In the genomic region with DNA sequence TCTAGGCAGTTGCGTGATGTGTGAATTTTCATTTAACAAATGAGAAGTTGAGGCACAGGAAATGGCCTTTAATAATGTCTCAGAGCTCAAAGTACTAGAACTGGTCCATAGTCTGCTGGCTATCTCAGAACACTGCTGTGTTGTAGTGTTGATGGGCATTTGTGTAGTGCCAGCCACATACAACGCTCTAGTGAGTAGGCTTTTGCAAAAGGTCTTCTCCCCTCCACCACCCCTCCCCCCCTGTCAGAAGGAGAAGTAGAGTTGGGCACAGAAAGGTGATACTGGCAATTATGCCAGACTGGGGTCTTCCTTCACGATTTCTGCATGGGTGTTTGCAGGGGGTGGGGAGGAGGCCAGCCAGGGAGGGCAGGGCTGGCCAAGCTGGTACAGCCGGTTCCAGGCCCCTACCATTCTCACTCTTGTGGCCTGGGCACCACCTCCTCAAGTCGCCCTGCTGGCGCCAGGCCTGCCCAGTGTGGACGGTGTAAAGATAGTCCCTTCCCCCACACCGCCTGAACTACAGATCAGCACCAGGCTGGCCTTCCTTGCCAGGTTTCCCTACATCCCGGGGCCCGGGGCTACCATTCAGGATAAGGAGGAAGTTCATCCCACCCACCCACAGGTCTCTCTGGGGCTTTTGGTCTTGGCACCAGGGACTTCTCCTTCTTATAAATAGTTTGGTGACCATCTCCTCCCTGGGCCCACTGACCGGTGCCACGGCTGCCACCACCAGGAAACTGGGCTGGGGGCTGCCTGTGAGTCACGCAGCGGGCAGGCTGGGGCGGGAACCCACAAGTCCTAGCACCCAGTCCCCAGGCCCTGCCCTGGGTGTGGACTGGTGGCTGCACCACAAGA, we compare ENCODE assay signal across 1 mouse cellular context.
A peak's percentile ranks its signal among the peaks of the same experiment; 100 is the strongest.
TF ChIP-seq lines count a peak whose summit lies in the region.

No protein-coding gene starts in this region.

TF ChIP-seq in CH12.LX, 34 proteins besides CTCF, POLR2A, EP300 and RAD21:
- TF ChIP-seq MYC (IDR thresholded peaks at IDR 0.05; ENCODE audit: low read depth, low read length) (0 out of 2 replicates have a peak, but pooled peaks have one; percentile 20), IRF4 (IDR thresholded peaks at IDR 0.05; ENCODE audit: low read depth, low read length) (0 out of 2 replicates have a peak, but pooled peaks have one; percentile 10), SIN3A (IDR thresholded peaks at IDR 0.05; ENCODE audit: low read length) (peak; percentile 46; the same call in 1 of the 2 replicates), ZNF384 (IDR thresholded peaks at IDR 0.05; ENCODE audit: low read depth, low read length) (no peak), MEF2A (IDR thresholded peaks at IDR 0.05; ENCODE audit: borderline replicate concordance, low read depth, low read length) (0 out of 2 replicates have a peak, but pooled peaks have one; percentile 21), MAZ (IDR thresholded peaks at IDR 0.05; ENCODE audit: low read depth, low read length) (no peak), ZC3H11A (IDR thresholded peaks at IDR 0.05; ENCODE audit: low read depth, low read length) (no peak), ETS1 (conservative IDR thresholded peaks at IDR 0.05; ENCODE audit: low read depth, low read length) (peak; percentile 37), CHD2 (IDR thresholded peaks at IDR 0.05; ENCODE audit: low read length) (peak; percentile 85), TBP (conservative IDR thresholded peaks at IDR 0.05; ENCODE audit: low read depth, low read length) (no peak), MAX (IDR thresholded peaks at IDR 0.05; ENCODE audit: low read length) (peak; percentile 54)
